Mouse (Mus musculus): ENCODE measurements around the gene Irx6. TPM values are rescaled to one million over a fixed set of nuclear protein-coding genes. Genes with fewer than 3 reads are reported as not detected.

Gene Irx6
- polyA plus RNA-seq (2014; fragmentation: Nextera tagmentation; extraction: Ambion mirVana), result 0.72 and 0.84 TPM in 2 replicates

GRCm38 (mm10) chr8:92674244-92675128, at the start of gene Irx6:
Gene Irx6, plus strand, starts transcription at chr8:92674288.
- Histone ChIP-seq H3K27ac (replicated peaks; ENCODE audit: low read depth, low read length) (no peak within 1 kb of the TSS), H3K9ac (replicated peaks; ENCODE audit: low read length) (peak within 1 kb of the TSS; percentile 48), H3K36me3 (replicated peaks; ENCODE audit: control insufficient read depth, insufficient read depth, low read depth, low read length) (no peaks in the 10 kb centered on the region; the same call in 1 of the 2 replicates), H3K27me3 (ENCODE audit: control insufficient read depth, insufficient read depth, low read length) (peaks cover 64% of the 10 kb centered on the region), H3K9me3 (replicated peaks; ENCODE audit: control insufficient read depth, low read length) (no peaks in the 10 kb centered on the region), H3K4me3 (ENCODE audit: low read depth, low read length) (peak within 1 kb of the TSS; percentile 48), H3K4me1 (ENCODE audit: control insufficient read depth, insufficient read depth, low read length) (peaks cover 6% of the 10 kb centered on the region), H3K4me2 (ENCODE audit: low read depth, low read length) (peak within 1 kb of the TSS; percentile 92)
- WGBS, result 2% methylated on average over 59 of the region's 62 CpGs
- no peak for ATAC-seq (replicated peaks; ENCODE audit: insufficient number of reproducible peaks, low FRiP score, low TSS enrichment, low read depth)
- DNase-seq (ENCODE audit: low spot score), result peak; percentile 47

GRCm38 (mm10) chr8:92628711-92629650, 45.1 kb upstream of the Irx6 start:
- H3K36me3 ChIP-seq (replicated peaks; ENCODE audit: control insufficient read depth, insufficient read depth, low read depth, low read length), result no peaks in the 10 kb centered on the region
- H3K4me1 ChIP-seq (ENCODE audit: control insufficient read depth, insufficient read depth, low read length), result no peaks in the 10 kb centered on the region
- H3K4me3 ChIP-seq (ENCODE audit: low read depth, low read length), result no peak overlapping the region
- DNase-seq (ENCODE audit: low spot score), result peak; percentile 63
- H3K9me3 ChIP-seq (replicated peaks; ENCODE audit: control insufficient read depth, low read length), result no peaks in the 10 kb centered on the region
- H3K9ac ChIP-seq (replicated peaks; ENCODE audit: low read length), result no peak overlapping the region
- 36% methylated on average over 14 of the region's 14 CpGs for WGBS
- no peaks in the 10 kb centered on the region for H3K27me3 ChIP-seq (ENCODE audit: control insufficient read depth, insufficient read depth, low read length)
- H3K27ac ChIP-seq (replicated peaks; ENCODE audit: low read depth, low read length), result 0 out of 2 replicates have a peak overlapping the region, but pooled peaks have one; percentile 35
- no peak for ATAC-seq (replicated peaks; ENCODE audit: insufficient number of reproducible peaks, low FRiP score, low TSS enrichment, low read depth)
- H3K4me2 ChIP-seq (ENCODE audit: low read depth, low read length), result no peak overlapping the region

DNA sequence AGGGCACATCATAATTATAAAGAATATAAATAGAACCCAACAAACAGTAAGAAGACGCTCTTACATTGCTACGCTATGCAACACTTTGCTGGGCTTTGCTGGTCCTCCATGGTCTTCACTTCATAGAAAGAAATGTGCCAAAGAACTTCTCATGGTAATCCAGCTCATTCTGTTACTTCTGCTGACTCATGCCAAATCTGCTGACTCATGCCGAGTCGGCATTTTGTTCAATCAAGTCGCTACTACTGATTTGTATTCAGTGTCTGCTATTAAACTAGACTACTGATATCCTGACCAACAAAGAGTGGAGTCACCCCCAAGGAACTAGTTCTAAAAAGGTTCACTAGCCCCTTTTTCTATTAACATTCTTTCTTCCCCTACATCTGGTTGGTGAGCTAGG, 40.9 kb upstream of the Irx6 start:
- Histone ChIP-seq H3K9ac (replicated peaks; ENCODE audit: low read length) (no peak overlapping the region), H3K4me2 (ENCODE audit: low read depth, low read length) (no peak overlapping the region), H3K4me3 (ENCODE audit: low read depth, low read length) (no peak overlapping the region), H3K27me3 (ENCODE audit: control insufficient read depth, insufficient read depth, low read length) (no peaks in the 10 kb centered on the region), H3K4me1 (ENCODE audit: control insufficient read depth, insufficient read depth, low read length) (no peaks in the 10 kb centered on the region), H3K9me3 (replicated peaks; ENCODE audit: control insufficient read depth, low read length) (no peaks in the 10 kb centered on the region), H3K36me3 (replicated peaks; ENCODE audit: control insufficient read depth, insufficient read depth, low read depth, low read length) (no peaks in the 10 kb centered on the region), H3K27ac (replicated peaks; ENCODE audit: low read depth, low read length) (no peak overlapping the region)
- no peak for ATAC-seq (replicated peaks; ENCODE audit: insufficient number of reproducible peaks, low FRiP score, low TSS enrichment, low read depth)
- 92% methylated on average over 5 of the region's 5 CpGs for WGBS
- no peak for DNase-seq (ENCODE audit: low spot score)

- Histone ChIP-seq H3K4me3 (ENCODE audit: low read depth, low read length) (no peak overlapping the region), H3K27ac (replicated peaks; ENCODE audit: low read depth, low read length) (no peak overlapping the region), H3K4me2 (ENCODE audit: low read depth, low read length) (no peak overlapping the region), H3K9ac (replicated peaks; ENCODE audit: low read length) (no peak overlapping the region), H3K9me3 (replicated peaks; ENCODE audit: control insufficient read depth, low read length) (no peaks in the 10 kb centered on the region), H3K27me3 (ENCODE audit: control insufficient read depth, insufficient read depth, low read length) (no peaks in the 10 kb centered on the region), H3K4me1 (ENCODE audit: control insufficient read depth, insufficient read depth, low read length) (no peaks in the 10 kb centered on the region), H3K36me3 (replicated peaks; ENCODE audit: control insufficient read depth, insufficient read depth, low read depth, low read length) (no peaks in the 10 kb centered on the region)
- ATAC-seq (replicated peaks; ENCODE audit: insufficient number of reproducible peaks, low FRiP score, low TSS enrichment, low read depth) (0 out of 2 replicates have a peak, but pooled peaks have one; percentile 39), DNase-seq (ENCODE audit: low spot score) (no peak)
- 60% methylated on average over 8 of the region's 8 CpGs for WGBS
These were observed 33.3 kb upstream of the Irx6 start for GRCm38 (mm10) chr8:92640820-92641219.

DNA sequence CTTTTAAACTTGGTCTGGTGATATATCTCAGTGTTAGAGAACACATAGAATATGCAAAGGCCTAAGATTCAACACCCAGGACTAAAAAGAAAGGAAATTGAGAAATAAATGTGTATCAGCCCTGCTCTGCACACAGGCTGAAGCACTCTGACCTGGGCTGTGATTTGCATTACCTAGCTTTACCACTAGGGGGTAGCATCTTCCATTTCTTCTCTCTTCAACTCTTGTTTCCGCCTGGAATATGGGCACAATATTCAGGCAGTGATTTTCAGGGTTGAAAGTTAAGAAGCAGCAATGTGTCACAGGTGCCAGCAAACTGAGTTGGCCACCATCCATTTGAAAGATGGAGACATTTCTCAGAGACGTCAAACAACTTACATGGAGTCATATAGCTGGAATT, 27.5 kb upstream of the Irx6 start:
- no peak overlapping the region for H3K27ac ChIP-seq (replicated peaks; ENCODE audit: low read depth, low read length)
- ATAC-seq (replicated peaks; ENCODE audit: insufficient number of reproducible peaks, low FRiP score, low TSS enrichment, low read depth) (no peak), DNase-seq (ENCODE audit: low spot score) (peak; percentile 58)
- H3K9ac ChIP-seq (replicated peaks; ENCODE audit: low read length), result no peak overlapping the region
- H3K4me2 ChIP-seq (ENCODE audit: low read depth, low read length), result no peak overlapping the region
- no peaks in the 10 kb centered on the region for H3K9me3 ChIP-seq (replicated peaks; ENCODE audit: control insufficient read depth, low read length)
- H3K36me3 ChIP-seq (replicated peaks; ENCODE audit: control insufficient read depth, insufficient read depth, low read depth, low read length), result no peaks in the 10 kb centered on the region
- no peaks in the 10 kb centered on the region for H3K27me3 ChIP-seq (ENCODE audit: control insufficient read depth, insufficient read depth, low read length)
- no peak overlapping the region for H3K4me3 ChIP-seq (ENCODE audit: low read depth, low read length)
- no peaks in the 10 kb centered on the region for H3K4me1 ChIP-seq (ENCODE audit: control insufficient read depth, insufficient read depth, low read length)
- WGBS, result 60% methylated on average over 2 of the region's 2 CpGs

DNA sequence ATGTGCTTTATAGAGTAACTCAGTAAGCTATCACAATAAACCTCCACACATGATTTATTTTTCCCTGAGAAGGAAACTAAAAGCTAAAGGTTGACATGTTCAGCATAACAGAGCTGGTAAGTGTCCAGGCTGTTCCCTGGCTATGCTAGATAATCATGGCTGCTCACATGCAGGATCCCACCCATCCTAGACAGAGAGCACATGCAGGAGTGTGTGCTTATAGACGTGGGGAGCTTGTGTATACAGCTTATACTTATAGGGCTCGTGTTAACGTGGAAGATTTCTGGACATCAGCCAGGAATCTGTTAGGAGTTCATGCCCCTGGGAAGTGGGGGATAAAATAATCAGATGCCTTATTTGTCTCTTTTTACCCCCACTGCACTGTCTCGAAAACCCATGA, 9.9 kb upstream of the Irx6 start:
- no peak for DNase-seq (ENCODE audit: low spot score)
- ATAC-seq (replicated peaks; ENCODE audit: insufficient number of reproducible peaks, low FRiP score, low TSS enrichment, low read depth), result no peak
- WGBS, result 62% methylated on average over 4 of the region's 4 CpGs
- H3K27me3 ChIP-seq (ENCODE audit: control insufficient read depth, insufficient read depth, low read length), result no peaks in the 10 kb centered on the region
- no peaks in the 10 kb centered on the region for H3K9me3 ChIP-seq (replicated peaks; ENCODE audit: control insufficient read depth, low read length)
- H3K9ac ChIP-seq (replicated peaks; ENCODE audit: low read length), result no peak overlapping the region
- H3K36me3 ChIP-seq (replicated peaks; ENCODE audit: control insufficient read depth, insufficient read depth, low read depth, low read length), result no peaks in the 10 kb centered on the region
- no peaks in the 10 kb centered on the region for H3K4me1 ChIP-seq (ENCODE audit: control insufficient read depth, insufficient read depth, low read length)
- H3K4me2 ChIP-seq (ENCODE audit: low read depth, low read length), result no peak overlapping the region
- no peak overlapping the region for H3K27ac ChIP-seq (replicated peaks; ENCODE audit: low read depth, low read length)
- H3K4me3 ChIP-seq (ENCODE audit: low read depth, low read length), result no peak overlapping the region

DNA sequence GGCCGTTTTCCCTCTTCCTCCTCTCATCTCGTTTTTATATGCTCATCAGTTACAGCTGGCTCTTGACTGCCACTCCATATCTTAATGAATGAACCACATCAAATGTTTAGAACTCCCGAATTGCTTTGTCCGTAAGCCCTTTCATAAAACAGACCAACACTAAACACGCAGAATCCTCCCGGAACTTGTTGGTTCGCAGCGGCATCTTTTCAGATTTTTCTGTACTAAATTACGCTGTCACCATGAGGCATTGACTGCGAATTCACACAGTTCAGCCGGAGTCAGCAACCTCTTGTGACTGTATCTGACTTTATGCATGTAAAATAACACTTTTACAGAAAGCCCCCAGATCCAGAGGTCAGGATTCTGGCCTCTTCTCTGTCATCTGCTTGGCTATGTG, 3.9 kb upstream of the Irx6 start:
- H3K9me3 ChIP-seq (replicated peaks; ENCODE audit: control insufficient read depth, low read length), result no peaks in the 10 kb centered on the region
- DNase-seq (ENCODE audit: low spot score) (no peak), ATAC-seq (replicated peaks; ENCODE audit: insufficient number of reproducible peaks, low FRiP score, low TSS enrichment, low read depth) (no peak)
- 72% methylated on average over 11 of the region's 11 CpGs for WGBS
- no peak overlapping the region for H3K27ac ChIP-seq (replicated peaks; ENCODE audit: low read depth, low read length)
- peaks cover 6% of the 10 kb centered on the region for H3K4me1 ChIP-seq (ENCODE audit: control insufficient read depth, insufficient read depth, low read length)
- peaks cover 27% of the 10 kb centered on the region for H3K27me3 ChIP-seq (ENCODE audit: control insufficient read depth, insufficient read depth, low read length)
- H3K4me2 ChIP-seq (ENCODE audit: low read depth, low read length), result no peak overlapping the region
- no peak overlapping the region for H3K9ac ChIP-seq (replicated peaks; ENCODE audit: low read length)
- H3K36me3 ChIP-seq (replicated peaks; ENCODE audit: control insufficient read depth, insufficient read depth, low read depth, low read length), result no peaks in the 10 kb centered on the region
- H3K4me3 ChIP-seq (ENCODE audit: low read depth, low read length), result no peak overlapping the region

All from embryonic facial prominence, embryonic 11.5 days (tissue).